ENCODE assay signal across 9 mouse cellular contexts in the genomic region with DNA sequence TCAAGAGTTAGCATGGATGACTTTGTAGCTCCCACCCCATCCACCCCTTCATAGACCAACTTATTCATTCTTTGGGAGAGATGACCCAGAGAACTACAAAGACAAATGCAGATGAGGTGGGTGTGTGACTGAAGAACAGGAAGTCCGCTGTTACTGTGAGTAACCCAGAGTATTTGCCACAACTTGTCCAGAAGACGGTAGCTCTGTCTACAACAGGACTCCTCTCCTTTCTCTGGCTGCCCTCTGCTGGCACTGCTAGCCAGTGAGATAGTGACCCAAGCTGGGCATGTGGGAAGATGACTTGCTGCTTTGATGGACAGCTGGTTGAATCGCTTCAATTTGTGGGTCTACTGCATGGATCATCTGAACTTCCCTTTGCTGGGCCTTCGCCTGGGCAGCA. TPM values are rescaled to one million over a fixed set of nuclear protein-coding genes. Genes with fewer than 3 reads are reported as not detected.
A peak's percentile ranks its signal among the peaks of the same experiment; 100 is the strongest.
DNase-seq lines count a peak whose midpoint lies in the region; ATAC-seq and TF ChIP-seq lines count a peak whose summit lies in the region.
"Had no signal": no experiment of that assay in that cellular context is flagged by ENCODE, and none has a peak within 500 bp of the region (broad histone marks: within the 10 kb centered on the region; RNA-seq: fewer than 3 reads in every experiment).

No protein-coding gene starts in this region.

- H3K4me1 ChIP-seq in heart, embryonic 10.5 days = peaks cover 16% of the 10 kb centered on the region
- 0 out of 4 replicates have a peak, but pooled peaks cover 0 to 3% of the 10 kb centered on the region in 2 experiments for H3K4me1 ChIP-seq in liver, embryonic 14.5 days (replicated peaks; ENCODE audit: control insufficient read depth in 2 of 2, insufficient read depth in 2 of 2, low read length in 1 of 2)
- H3K4me1 ChIP-seq in midbrain, embryonic 15.5 days = peaks cover 9% of the 10 kb centered on the region; the same call in 1 of the 2 replicates

- TF ChIP-seq CTCF in liver, embryonic 14.5 days (IDR thresholded peaks at IDR 0.05; ENCODE audit: low read depth) = peak; percentile 41

- H3K4me3 ChIP-seq in heart, embryonic 10.5 days = no peak overlapping the region
- no peak overlapping the region for H3K4me3 ChIP-seq in liver, embryonic 14.5 days (ENCODE audit: insufficient read depth in 1 of 2, low read depth in 2 of 2, low read length in 2 of 2)
- no peak overlapping the region for H3K4me3 ChIP-seq in midbrain, embryonic 15.5 days
- H3K4me3 ChIP-seq: midbrain, embryonic 12.5 days had no signal

- H3K9ac ChIP-seq in liver, embryonic 14.5 days (replicated peaks) = no peak overlapping the region
- no peak overlapping the region for H3K9ac ChIP-seq in midbrain, embryonic 15.5 days
- H3K9ac ChIP-seq: midbrain, embryonic 12.5 days had no signal

- H3K9me3 ChIP-seq in heart, embryonic 10.5 days = no peaks in the 10 kb centered on the region
- H3K9me3 ChIP-seq in liver, embryonic 14.5 days (ENCODE audit: control insufficient read depth, low read length) = no peaks in the 10 kb centered on the region
- H3K9me3 ChIP-seq in midbrain, embryonic 15.5 days = no peaks in the 10 kb centered on the region
- H3K9me3 ChIP-seq: midbrain, embryonic 12.5 days had no signal

- no peaks in the 10 kb centered on the region for H3K27me3 ChIP-seq in heart, embryonic 10.5 days (ENCODE audit: insufficient read depth, poor library complexity, severe bottlenecking)
- H3K27me3 ChIP-seq in liver, embryonic 14.5 days (ENCODE audit: control insufficient read depth, insufficient read depth, low read length) = no peaks in the 10 kb centered on the region
- H3K27me3 ChIP-seq in midbrain, embryonic 15.5 days (replicated peaks) = no peaks in the 10 kb centered on the region
- H3K27me3 ChIP-seq: midbrain, embryonic 12.5 days had no signal

- ATAC-seq in liver, embryonic 14.5 days (ENCODE audit: insufficient read depth) = no peak
- no peak for ATAC-seq in midbrain, embryonic 15.5 days (replicated peaks)

- H3K36me3 ChIP-seq in heart, embryonic 10.5 days = no peaks in the 10 kb centered on the region
- no peaks in the 10 kb centered on the region for H3K36me3 ChIP-seq in liver, embryonic 14.5 days (replicated peaks; ENCODE audit: control insufficient read depth, insufficient read depth, low read depth)
- H3K36me3 ChIP-seq in midbrain, embryonic 15.5 days (replicated peaks) = no peaks in the 10 kb centered on the region
- H3K36me3 ChIP-seq: midbrain, embryonic 12.5 days had no signal

- WGBS in heart, embryonic 10.5 days = 50% methylated on average over 4 of the region's 4 CpGs
- 29% methylated on average over 4 of the region's 4 CpGs for WGBS in liver, embryonic 14.5 days (ENCODE audit: insufficient replicate concordance)
- WGBS in midbrain, embryonic 15.5 days = 74% methylated on average over 4 of the region's 4 CpGs

- peak; percentile 29 for DNase-seq in left cerebral cortex, postnatal 4 days
- no peak for DNase-seq in left cerebral cortex, adult 8-10 months (ENCODE audit: low spot score in 2 of 2)
- peak; percentile 17 for DNase-seq in adrenal gland, postnatal 25 days
- no peak for DNase-seq in heart, embryonic 10.5 days (ENCODE audit: low spot score)
- DNase-seq in liver, embryonic 14.5 days (ENCODE audit: low read depth in 3 of 3, low spot score in 3 of 3) = no peak
- no peak for DNase-seq in thymus, postnatal 0 days (ENCODE audit: low spot score)
- DNase-seq in right cerebral cortex, postnatal 14 days = no peak

- no peak overlapping the region for H3K4me2 ChIP-seq in liver, embryonic 14.5 days (ENCODE audit: low read depth)
- H3K4me2 ChIP-seq in midbrain, embryonic 15.5 days = no peak overlapping the region
- H3K4me2 ChIP-seq: midbrain, embryonic 12.5 days had no signal

- peak overlapping the region; percentile 77 for H3K27ac ChIP-seq in heart, embryonic 10.5 days
- no peak overlapping the region for H3K27ac ChIP-seq in liver, embryonic 14.5 days
- no peak overlapping the region for H3K27ac ChIP-seq in midbrain, embryonic 15.5 days
- H3K27ac ChIP-seq: midbrain, embryonic 12.5 days had no signal

- TF ChIP-seq EP300 in liver, embryonic 14.5 days (IDR thresholded peaks at IDR 0.05; ENCODE audit: low read depth) = no peak

- intact Hi-C loops in left cerebral cortex, postnatal 4 days (cut with DNase I) = no loop called here

RNA-seq across cellular contexts. Expression of a gene that starts 28.9 kb away (rescaled TPM):
- total RNA-seq in left cerebral cortex, postnatal 4 days (2021) = 100 to 1,000 TPM in 1 of 2 experiments, 10 to 100 TPM in 1; 97.6 to 108 TPM
- 10 to 100 TPM; 64.6 to 66.9 (median 65.7) TPM for total RNA-seq in left cerebral cortex, adult 8-10 months (2022)
- 1.5 and 1.6 TPM in 2 replicates for total RNA-seq in adrenal gland, postnatal 25 days (2021)
- polyA plus RNA-seq in heart, embryonic 10.5 days (2016; fragmentation: Nextera tagmentation; extraction: Ambion mirVana) = 55.0 and 56.3 TPM in 2 replicates
- polyA plus RNA-seq in liver, embryonic 14.5 days (2012; rRNA removed) = 15.6 and 15.8 TPM in 2 replicates
- 31.7 and 32.1 TPM in 2 replicates for polyA plus RNA-seq in liver, embryonic 14.5 days (2014; fragmentation: Nextera tagmentation; extraction: Ambion mirVana)
- 2.9 and 3.2 TPM in 2 replicates for polyA plus RNA-seq in thymus, postnatal 0 days (2015; fragmentation: Nextera tagmentation; extraction: Ambion mirVana)
- polyA plus RNA-seq in midbrain, embryonic 15.5 days (2015; fragmentation: Nextera tagmentation; extraction: Ambion mirVana) = 135 and 137 TPM in 2 replicates

Comparison
In these comparisons a context has a peak if more than half of its experiments do, and no peak if none do; other contexts are left out.
1. DNase-seq: peak in left cerebral cortex, postnatal 4 days (single experiment) and adrenal gland, postnatal 25 days (single experiment); none in left cerebral cortex, adult 8-10 months (0 of 2), heart, embryonic 10.5 days (single experiment), liver, embryonic 14.5 days (0 of 3), thymus, postnatal 0 days (single experiment) and right cerebral cortex, postnatal 14 days (single experiment).